Mouse (Mus musculus): ENCODE measurements around the gene Gdap1l1.

The Gdap1l1 gene

GRCm38 (mm10) chr2:163463251-163463769, 25.0 kb downstream of the Gdap1l1 start:
- DNase-seq (ENCODE audit: low read depth, low spot score) = peak; percentile 100

DNA sequence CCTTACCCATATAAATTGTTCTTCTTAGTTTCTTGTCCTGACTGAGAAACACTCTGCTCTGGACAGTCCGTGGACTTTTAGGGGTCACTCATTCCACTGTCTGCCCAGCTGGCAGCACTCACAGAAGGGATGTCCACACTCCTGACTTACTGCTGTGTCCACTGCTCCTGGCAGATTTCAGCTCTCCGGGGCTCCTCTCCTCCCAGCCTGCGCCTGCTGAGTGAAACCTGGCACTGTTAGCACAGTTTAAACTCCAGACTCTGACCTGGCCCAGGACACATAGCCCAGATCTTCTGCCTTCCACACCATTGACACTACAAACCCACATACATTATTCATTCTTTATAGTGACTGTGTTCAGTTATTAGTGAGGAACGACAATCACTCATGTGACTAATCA, 25.7 kb downstream of the Gdap1l1 start:
- peak; percentile 48 for DNase-seq (ENCODE audit: low read depth, low spot score)

GRCm38 (mm10) chr2:163464562-163464961, 26.3 kb downstream of the Gdap1l1 start:
- DNase-seq (ENCODE audit: low read depth, low spot score) = peak; percentile 65

DNA sequence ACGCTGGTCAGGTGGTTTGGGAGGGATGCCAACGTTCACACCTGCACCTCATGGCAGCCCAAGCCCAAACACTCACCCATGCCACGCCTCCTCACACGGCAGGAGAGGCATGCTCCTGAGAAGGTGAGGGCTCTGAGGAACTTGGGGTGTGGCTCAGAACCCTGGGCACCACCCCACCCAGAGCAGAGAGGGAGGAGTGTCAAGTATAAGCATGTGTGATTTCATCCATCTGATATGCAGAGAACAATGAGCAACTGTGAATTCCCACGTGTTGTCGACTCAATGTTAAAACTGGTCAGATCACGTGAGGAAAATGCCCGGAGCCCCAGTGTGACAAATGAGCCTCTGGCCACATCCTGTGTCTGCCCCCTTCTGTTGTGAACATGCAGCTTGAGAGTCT, 28.5 kb downstream of the Gdap1l1 start:
- DNase-seq (ENCODE audit: low read depth, low spot score) = peak; percentile 69

GRCm38 (mm10) chr2:163467585-163467984, 29.3 kb downstream of the Gdap1l1 start:
- no peak for DNase-seq (ENCODE audit: low read depth, low spot score)

- DNase-seq (ENCODE audit: low read depth, low spot score) = peak; percentile 75
Measured at GRCm38 (mm10) chr2:163468866-163469265, 30.6 kb downstream of the Gdap1l1 start.

GRCm38 (mm10) chr2:163469711-163470110, 31.4 kb downstream of the Gdap1l1 start:
- no peak for DNase-seq (ENCODE audit: low read depth, low spot score)

GRCm38 (mm10) chr2:163471136-163471535, 32.9 kb downstream of the Gdap1l1 start:
- no peak for DNase-seq (ENCODE audit: low read depth, low spot score)

GRCm38 (mm10) chr2:163471710-163472465, 33.6 kb downstream of the Gdap1l1 start:
- DNase-seq (ENCODE audit: low read depth, low spot score) = no peak

GRCm38 (mm10) chr2:163472466-163472851, 34.2 kb downstream of the Gdap1l1 start, which contains the start of gene Fitm2:
TSS of gene Fitm2 (minus strand) at chr2:163472629.
- peak; percentile 99 for DNase-seq (ENCODE audit: low read depth, low spot score)

DNA sequence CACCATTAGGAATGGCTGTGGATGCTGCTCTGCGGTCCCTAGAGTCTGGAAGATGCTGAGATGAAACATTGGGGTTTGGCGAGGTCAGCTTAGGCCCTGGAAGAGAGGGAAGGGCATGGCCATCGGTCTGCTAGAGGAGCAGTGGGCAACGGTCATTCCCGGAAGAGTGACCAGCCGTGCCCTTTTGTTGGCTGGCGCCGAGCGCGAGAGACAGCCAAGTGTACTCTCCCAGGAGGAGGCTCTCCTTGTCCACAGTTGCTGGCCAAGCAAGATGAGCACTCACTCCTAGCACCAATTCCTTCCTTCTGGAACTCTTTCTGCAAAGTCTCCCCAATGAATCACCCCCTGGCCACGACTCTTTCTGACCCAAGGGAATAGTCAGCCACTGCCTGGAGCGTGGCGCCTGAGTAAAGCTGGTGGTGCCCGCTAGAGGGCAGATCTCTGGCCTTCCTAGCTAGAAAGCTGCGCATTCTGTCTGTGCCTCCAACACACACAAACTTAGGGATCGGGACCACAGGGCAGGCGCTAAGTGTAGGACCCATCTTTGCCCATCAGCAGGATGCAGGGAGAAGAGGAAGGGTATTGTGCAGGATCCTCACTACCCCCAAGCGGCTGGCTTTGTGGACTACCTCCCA, 42.0 kb downstream of the Gdap1l1 start:
- peak; percentile 85 for DNase-seq (ENCODE audit: low read depth, low spot score)

GRCm38 (mm10) chr2:163481539-163482029, 43.3 kb downstream of the Gdap1l1 start:
- DNase-seq (ENCODE audit: low read depth, low spot score) = peak; percentile 61

DNA sequence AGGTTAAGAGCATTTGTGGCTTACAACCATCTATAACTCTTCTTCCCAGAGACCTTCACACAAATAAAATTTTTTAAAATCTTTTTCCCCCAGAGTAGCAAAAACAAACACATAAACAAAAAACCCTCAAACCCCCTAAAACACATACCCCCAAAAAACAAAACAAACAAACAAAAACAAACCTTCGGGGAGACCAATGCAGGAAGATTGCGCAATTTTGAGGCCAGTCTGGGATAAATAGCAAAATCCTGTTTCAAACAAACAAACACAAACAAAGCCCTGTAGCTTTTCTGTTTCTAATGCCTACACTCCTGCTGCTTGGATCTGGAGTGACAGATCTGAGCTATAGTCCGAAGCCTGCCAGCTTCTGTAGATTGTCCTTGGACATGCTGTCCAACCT, 49.1 kb downstream of the Gdap1l1 start:
- no peak for DNase-seq (ENCODE audit: low read depth, low spot score)

- DNase-seq (ENCODE audit: low read depth, low spot score) = no peak
Measured at GRCm38 (mm10) chr2:163489725-163490291, 51.5 kb downstream of the Gdap1l1 start.

DNA sequence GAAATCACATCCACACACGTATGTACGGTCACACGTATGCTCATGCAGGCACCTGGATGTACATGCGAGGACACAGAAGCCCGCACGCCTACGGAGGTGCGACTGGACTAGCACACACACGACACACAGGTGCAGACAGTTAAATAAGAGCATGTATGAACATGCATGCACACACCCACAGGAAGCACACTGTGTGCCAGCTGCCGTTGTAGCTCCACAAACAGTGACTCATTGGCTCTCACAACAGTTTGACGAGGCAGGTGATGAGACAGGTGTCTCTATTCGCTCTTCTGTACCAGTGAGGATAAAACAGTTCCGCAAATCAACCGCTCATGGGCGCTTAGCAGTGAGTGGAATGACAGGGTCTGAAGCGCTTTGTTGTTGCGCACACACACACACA, 52.4 kb downstream of the Gdap1l1 start:
- DNase-seq (ENCODE audit: low read depth, low spot score) = no peak

GRCm38 (mm10) chr2:163491351-163491750, 53.1 kb downstream of the Gdap1l1 start:
- DNase-seq (ENCODE audit: low read depth, low spot score) = no peak

DNA sequence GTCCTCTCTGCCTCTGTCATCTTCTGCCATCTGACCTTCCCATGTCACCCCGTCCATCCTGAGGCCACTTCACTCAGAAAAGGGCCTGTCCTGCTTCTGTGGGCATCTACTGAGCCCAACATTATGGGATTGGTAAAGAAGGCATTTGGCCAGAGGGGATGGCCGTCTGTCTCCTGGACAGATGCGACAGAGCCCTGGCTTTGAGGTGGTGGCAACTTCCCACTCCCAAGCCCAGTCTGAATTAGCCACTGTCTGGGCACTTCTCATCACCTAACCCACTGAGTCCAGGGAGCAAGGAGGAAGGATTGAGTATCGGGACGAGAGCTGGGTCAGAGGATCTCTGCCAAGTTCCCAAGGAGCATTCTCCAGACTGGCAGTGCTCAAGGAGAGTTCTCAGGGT, 53.7 kb downstream of the Gdap1l1 start, which contains the start of gene R3hdml:
Gene R3hdml (plus strand): TSS at position 301 of the 400 bp plus-strand sequence.
- DNase-seq (ENCODE audit: low read depth, low spot score) = no peak

DNA sequence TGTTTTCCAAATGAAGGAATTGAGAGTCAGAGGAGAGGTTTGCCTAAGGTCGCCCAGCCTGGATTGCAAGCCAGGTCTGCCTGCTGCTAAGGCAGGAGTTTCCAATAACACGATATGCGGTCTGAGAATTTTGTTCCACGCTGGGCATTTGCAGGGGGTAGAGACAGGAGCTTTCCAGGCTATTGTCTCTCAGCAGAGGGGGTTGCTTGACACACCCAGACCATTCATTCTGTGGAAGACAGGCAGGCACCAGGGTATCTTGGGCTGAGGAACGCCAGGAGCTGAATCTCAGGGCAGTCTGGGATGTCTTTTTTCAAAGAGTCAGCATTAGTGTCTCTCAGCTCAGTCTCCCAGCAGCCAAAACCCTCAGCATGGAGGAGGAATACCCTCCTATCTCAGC, 54.8 kb downstream of the Gdap1l1 start:
- peak; percentile 70 for DNase-seq (ENCODE audit: low read depth, low spot score)

DNA sequence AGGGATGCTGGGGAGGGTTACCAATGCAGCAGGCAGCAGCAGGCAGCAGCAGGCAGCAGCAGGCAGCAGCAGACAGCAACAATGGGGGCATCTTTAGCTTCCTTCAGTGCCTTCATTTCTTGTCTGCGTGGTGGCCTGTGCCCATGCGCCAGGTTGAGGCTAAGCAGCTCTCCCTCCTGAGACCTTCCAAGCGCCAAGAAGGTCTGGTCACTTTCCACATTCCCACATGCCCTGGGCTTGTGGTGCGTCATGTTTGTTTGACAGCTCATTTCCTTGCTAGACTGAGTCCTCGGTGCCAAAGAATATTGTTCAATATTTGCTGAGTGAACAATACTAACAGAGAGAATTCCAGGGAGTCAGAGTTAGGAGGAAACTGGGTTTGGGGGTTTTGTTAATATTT, 55.7 kb downstream of the Gdap1l1 start:
- DNase-seq (ENCODE audit: low read depth, low spot score) = no peak

DNA sequence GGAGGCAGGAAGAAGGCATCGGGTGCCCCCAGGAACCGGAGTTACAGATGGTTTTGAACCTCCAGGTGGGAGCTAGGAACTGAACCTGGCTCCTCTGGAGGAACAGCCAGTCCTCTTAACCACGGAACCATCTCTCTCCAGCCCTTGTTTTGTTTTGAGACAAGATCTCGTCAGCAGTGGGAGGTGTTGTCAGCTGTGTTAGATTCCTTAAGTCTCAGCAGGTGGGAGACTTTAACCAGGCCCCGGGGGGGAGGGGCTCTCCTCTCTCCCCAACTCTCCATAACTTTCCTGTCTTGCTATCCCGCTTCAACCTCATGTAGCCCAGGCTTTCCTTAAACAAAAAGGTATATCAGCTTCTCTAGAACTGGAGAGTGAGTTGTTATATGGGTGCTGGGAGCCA, 56.2 kb downstream of the Gdap1l1 start:
- DNase-seq (ENCODE audit: low read depth, low spot score) = peak; percentile 65

GRCm38 (mm10) chr2:163502219-163502618, 63.9 kb downstream of the Gdap1l1 start:
- DNase-seq (ENCODE audit: low read depth, low spot score) = no peak

DNA sequence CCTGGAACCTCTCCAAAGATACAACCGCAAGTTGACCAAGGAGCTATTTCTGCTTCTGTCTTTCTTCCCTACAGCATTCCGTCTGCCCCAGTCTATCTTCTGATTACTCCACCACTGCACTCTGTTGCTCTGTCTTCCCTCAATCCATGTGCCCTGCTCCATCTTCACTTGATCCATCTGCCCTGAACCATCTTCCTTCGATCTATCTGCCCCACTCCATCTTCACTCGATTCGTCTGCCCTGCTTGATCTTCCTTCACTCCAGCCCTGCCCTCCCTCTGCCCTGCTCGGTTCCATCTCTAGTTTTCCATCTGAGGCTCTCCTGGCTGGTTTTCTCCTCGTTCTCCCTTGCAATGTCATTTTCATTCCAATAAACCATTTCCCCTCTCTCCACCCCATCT, 64.9 kb downstream of the Gdap1l1 start:
- DNase-seq (ENCODE audit: low read depth, low spot score) = peak; percentile 52

Data from R1 (cell line).